Mouse (Mus musculus): ENCODE results near the gene Haghl. TPM values are rescaled to one million over a fixed set of nuclear protein-coding genes. Genes with fewer than 3 reads are reported as not detected.

The Haghl gene
- 16.0 to 49.1 TPM (median 25.3 TPM) in 3 replicates for total RNA-seq (2017)

DNA sequence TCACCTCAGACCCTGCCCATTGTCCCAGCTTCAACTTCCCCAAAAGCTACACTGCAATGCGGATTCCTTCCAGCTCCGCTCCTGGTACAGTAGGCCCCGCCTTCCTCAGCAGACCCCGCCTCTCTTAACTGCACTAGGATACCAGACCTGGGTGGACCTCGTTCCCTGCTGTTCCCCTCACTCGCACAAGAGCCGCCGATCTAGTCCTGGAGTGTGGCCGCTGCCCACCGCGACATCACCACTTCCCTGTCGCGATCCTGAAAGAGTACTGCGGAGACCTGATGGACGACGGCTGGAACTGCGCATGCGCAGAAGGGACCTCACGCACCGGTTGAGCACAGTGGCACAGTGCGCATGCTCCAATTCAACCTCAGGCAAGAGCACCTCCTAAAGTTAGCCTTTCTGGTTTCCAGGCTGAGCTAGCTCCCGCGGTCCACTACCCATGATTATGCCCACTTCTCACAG lies at the start of gene Haghl:
Gene Haghl, minus strand, starts transcription at position 393 of the 465 bp plus-strand sequence.
- peak; percentile 89 for ATAC-seq (replicated peaks; ENCODE audit: insufficient number of reproducible peaks, low FRiP score, low TSS enrichment, poor library complexity, severe bottlenecking)

- ATAC-seq (replicated peaks; ENCODE audit: insufficient number of reproducible peaks, low FRiP score, low TSS enrichment, poor library complexity, severe bottlenecking): no peak
These were observed 49.2 kb upstream of the Haghl start for GRCm38 (mm10) chr17:25834595-25835222.

- no peak for ATAC-seq (replicated peaks; ENCODE audit: insufficient number of reproducible peaks, low FRiP score, low TSS enrichment, poor library complexity, severe bottlenecking)
These were observed 48.6 kb upstream of the Haghl start for GRCm38 (mm10) chr17:25833961-25834594.

DNA sequence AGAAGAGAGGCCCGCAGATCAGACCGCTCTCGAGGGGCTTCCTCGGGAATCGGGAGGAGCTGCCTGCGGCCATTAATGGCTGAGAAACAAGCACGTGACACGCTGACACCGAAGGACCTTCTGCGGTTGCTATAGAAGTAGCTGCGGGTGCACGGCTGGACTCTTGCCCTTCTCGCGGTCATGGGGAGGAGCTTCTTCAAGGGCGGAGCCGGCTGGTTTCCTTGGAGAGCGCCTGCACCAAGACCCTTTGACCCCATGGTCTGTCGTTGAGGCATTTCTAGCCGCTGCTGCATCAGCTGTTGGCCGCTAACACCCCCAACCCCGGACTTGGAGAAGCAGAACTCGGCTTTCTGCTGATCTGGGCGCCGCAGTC lies 47.8 kb upstream of the Haghl start, which contains the start of gene Stub1:
Gene Stub1, minus strand, starts transcription at position 114 of the 373 bp plus-strand sequence.
- ATAC-seq (replicated peaks; ENCODE audit: insufficient number of reproducible peaks, low FRiP score, low TSS enrichment, poor library complexity, severe bottlenecking): peak; percentile 42

DNA sequence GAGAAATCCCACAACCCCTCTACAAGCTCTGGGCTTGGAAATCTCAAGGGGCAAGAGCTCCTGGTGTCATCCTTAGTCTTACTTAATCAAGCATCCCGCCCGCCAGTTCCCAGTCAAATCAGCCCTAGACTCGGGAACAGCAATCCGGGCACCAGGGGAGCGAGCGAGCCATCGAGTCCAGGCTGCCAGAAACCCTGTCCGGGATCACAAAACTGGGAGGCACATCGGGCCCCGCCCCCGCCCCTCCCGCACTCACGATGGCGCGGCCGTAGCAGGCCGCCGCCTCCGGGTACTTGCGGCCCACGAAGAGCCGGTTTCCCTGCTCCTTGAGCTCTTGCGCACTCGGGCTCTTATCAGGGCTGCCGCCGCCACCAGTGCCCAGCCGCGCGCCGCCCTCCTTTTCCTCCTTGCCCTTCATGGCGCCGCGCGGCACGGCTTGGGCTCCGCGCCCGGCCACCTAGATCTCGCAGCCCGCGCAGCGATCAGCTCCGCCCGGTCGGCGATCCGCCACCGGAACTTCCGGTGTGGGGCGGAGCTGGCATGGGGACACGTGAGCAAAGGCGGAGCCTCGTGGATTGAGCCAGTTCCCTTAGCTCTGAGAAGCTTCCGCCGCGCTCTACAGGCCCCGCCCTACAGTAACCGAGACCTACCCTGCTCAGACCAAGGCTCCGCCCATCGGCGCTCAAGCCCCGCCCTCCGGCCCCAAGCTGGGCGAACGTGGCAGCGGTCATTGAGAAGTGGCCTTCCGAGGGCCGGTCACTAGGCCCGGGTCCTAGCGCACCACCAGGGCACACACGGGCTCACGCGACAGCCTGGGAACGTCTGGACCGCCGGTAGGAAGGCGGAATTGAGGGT lies 47.2 kb upstream of the Haghl start:
- ATAC-seq (replicated peaks; ENCODE audit: insufficient number of reproducible peaks, low FRiP score, low TSS enrichment, poor library complexity, severe bottlenecking): peak; percentile 81

DNA sequence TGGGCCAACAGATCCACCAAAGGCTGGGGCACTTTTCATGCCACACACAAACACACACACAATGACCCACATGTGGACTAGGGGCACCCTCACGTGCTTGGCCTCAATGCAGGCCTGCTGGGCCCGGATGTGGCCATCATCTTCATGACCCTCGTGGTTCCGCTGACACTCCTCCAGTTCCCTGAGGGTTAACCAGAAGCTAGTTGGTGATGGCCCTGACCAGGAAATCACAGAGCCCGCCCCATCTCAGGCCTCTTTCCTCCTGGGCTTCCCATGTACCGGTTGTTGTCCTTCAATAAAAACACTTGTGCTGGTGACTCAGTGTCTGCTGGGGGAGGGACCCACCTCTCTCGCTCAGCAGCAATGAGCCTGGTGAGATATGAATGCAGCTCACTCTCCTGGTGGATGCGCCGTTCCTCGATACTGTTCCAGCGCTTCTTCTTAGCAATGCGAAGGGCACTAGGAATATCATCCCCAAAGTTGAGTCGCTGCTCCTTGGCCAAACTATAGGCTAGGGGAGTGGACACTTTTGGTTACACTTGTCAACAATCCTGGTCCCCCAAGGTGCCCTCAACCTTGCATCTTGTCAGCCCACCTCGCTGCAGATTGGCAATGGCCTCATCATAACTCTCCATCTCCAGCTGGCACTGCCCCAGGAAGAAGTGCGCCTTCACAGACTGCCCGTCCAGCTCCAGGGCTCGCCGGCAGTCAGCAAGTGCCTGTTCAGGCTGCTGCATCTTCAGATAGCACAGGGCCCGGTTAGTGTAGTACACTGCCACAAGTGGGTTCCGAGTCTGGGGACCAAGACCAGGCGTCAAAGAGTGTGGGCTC lies 46.2 kb upstream of the Haghl start:
- no peak for ATAC-seq (replicated peaks; ENCODE audit: insufficient number of reproducible peaks, low FRiP score, low TSS enrichment, poor library complexity, severe bottlenecking)

DNA sequence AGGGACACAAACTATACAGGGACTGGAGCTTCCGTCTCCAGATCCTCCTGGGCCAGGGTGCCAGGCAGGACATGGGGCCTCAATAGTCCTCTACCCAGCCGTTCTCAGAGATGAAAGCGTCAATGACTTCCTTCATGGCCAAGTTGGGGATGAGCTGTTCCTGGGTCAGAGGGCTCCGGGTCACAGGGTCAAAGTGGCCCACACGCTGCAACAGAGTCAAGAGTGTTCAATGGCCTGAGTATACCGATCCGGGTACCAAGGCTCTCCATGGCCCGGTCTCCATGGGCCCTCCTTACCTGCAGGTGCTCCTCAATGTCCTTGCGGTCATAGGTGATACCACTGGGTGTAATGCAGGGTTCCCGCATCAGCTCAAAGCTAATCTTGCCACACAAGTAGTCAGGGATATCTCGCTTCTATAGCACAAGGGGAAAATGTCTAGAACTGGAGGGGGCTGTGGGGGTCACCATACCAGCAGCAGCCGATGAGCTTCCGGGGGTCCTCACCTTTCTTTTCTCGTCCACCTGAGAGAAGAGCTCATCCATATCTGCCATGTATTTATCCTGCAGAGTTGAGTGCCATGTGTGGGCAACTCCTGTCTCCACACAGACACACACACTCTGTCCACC lies 45.4 kb upstream of the Haghl start:
- no peak for ATAC-seq (replicated peaks; ENCODE audit: insufficient number of reproducible peaks, low FRiP score, low TSS enrichment, poor library complexity, severe bottlenecking)

GRCm38 (mm10) chr17:25830200-25830753 lies 44.8 kb upstream of the Haghl start:
- ATAC-seq (replicated peaks; ENCODE audit: insufficient number of reproducible peaks, low FRiP score, low TSS enrichment, poor library complexity, severe bottlenecking): no peak

GRCm38 (mm10) chr17:25829558-25830017 lies 44.1 kb upstream of the Haghl start:
- no peak for ATAC-seq (replicated peaks; ENCODE audit: insufficient number of reproducible peaks, low FRiP score, low TSS enrichment, poor library complexity, severe bottlenecking)

DNA sequence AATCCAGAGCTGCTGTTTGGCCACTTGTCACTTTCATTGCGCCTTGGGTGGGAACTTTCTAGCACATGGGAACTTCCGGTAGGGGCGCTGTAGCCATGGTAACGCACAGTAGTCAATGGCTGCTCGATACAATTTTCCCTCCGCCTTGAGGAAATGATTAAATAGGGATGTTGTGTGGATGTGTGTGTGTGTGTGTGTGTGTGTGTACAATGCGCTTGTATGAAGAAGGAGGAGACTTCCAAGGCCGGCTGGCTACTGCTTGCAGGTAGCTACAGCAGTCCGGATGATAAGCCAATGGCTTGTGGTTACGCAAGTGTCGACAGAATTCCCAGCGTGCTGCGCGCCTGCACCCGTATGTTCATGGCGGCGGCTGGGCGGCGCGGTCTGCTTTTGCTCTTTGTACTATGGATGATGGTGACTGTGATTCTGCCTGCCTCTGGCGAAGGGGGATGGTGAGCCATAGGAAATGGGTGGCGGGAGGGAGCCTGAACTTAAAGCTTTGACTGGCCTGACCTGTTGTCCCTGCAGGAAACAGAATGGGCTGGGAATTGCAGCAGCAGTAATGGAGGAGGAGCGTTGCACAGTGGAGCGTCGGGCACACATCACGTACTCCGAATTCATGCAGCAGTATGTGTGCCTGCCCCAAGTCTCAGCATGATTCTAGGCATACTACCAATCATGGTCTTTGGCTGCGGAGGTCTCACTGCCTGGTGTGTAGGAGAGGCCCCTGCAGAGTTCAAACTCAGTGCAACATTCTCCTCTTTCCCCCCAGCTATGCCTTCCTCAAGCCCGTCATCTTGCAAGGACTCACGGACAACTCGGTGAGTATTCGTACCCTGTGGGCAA lies 43.5 kb upstream of the Haghl start, which contains the start of gene Jmjd8:
Gene Jmjd8, plus strand, starts transcription at position 156 of the 846 bp plus-strand sequence.
- ATAC-seq (replicated peaks; ENCODE audit: insufficient number of reproducible peaks, low FRiP score, low TSS enrichment, poor library complexity, severe bottlenecking): peak; percentile 33

GRCm38 (mm10) chr17:25828223-25828594 lies 42.7 kb upstream of the Haghl start:
- no peak for ATAC-seq (replicated peaks; ENCODE audit: insufficient number of reproducible peaks, low FRiP score, low TSS enrichment, poor library complexity, severe bottlenecking)

DNA sequence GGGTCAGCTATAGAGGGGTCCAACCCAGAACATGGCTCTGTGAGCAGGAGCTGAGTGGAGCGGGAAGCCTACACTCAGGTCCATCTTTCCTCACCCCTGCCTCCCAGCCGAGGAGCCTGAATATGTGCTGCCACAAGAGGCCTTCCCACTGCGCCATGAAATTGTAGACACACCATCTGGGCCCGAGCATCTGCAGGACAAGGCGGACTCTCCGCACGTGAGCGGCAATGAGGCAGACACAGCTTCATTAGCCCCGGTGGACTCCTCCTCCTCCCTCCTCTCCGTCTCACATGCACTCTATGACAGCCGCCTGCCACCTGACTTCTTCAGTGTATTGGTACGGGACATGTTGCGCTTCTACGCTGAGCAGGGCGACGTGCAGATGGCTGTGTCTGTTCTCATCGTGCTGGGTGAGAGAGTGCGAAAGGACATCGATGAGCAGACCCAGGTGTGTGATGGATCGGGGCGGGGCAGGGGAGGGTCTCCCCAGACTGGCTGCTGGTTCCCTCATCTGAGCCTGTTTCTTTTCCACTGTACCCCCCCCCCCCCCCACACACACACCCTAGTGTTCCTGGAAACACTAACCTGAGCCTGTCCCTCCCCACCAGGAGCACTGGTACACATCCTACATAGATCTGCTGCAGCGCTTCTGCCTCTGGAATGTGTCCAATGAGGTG lies 42.2 kb upstream of the Haghl start:
- ATAC-seq (replicated peaks; ENCODE audit: insufficient number of reproducible peaks, low FRiP score, low TSS enrichment, poor library complexity, severe bottlenecking): no peak

- no peak for ATAC-seq (replicated peaks; ENCODE audit: insufficient number of reproducible peaks, low FRiP score, low TSS enrichment, poor library complexity, severe bottlenecking)
These were observed 41.5 kb upstream of the Haghl start for GRCm38 (mm10) chr17:25827011-25827410.

DNA sequence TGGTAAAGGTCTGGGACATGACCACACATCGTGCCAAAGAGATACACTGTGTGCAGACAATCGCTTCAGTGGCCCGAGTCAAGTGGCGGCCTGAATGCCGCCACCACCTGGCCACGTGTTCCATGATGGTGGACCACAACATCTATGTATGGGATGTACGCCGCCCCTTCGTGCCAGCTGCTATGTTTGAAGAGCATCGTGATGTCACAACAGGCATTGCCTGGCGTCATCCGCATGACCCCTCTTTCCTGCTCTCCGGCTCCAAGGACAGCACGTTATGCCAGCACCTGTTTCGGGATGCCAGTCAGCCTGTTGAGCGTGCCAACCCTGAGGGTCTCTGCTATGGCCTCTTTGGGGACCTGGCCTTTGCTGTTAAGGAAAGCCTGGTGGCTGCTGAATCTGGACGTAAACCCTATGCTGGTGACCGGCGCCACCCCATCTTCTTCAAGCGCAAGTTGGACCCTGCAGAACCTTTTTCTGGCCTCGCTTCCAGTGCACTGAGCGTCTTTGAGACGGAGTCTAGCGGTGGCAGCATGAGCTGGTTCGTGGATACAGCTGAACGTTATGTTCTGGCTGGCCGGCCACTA lies 40.6 kb upstream of the Haghl start:
- no peak for ATAC-seq (replicated peaks; ENCODE audit: insufficient number of reproducible peaks, low FRiP score, low TSS enrichment, poor library complexity, severe bottlenecking)

DNA sequence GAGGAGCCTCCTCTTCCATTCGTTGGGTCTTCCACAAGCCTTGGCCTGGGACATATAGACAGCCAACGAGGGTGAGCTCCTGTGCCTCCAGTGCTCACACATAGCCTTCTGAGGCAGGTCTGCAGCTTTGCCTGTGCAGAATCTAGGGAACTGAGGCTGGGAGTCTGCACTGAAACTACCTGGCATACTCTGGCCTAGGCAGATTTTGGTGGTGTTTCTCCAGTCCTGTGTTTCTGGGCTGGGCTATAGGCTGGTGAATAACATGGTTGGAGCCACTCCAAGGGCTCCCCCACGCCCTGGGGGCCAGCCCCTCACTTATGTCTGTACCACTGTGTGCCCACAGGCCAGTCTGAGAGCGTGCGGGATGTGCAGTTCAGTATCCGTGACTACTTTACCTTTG lies 39.8 kb upstream of the Haghl start:
- ATAC-seq (replicated peaks; ENCODE audit: insufficient number of reproducible peaks, low FRiP score, low TSS enrichment, poor library complexity, severe bottlenecking): no peak
